Mouse (Mus musculus) forelimb bud, embryonic 11.5 days (tissue): Measurements from ENCODE around the gene Tubb4b.
A peak's percentile ranks its signal among the peaks of the same experiment; 100 is the strongest.
"Not testable (repeated sequence)": the region's sequence is repeated elsewhere in the genome, so short reads cannot be mapped to it uniquely, and the experiment has no call there.

ENCODE experiments used
- DNase-seq: peaks from one replicate; pipeline ENCODE4 v3.0.0-alpha.2; 2012; ENCODE audit warnings: low read depth, low spot score

The Tubb4b gene

DNA sequence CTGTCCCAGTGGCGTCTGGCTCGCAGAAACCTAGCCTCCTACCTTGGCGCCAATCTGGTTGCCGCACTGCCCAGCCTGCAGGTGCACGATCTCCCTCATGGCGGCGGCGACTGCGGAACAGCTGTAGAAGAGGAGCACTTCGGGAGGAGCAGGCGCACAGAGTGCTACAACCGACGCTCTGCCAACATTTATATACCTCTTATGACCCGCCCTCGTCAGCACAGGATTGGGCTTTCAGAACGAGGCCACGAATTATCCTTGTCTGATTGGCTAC is at the start of gene Tubb4b:
TSS of gene Tubb4b (minus strand) at position 211 of the 274 bp plus-strand sequence.
- no peak for DNase-seq

DNA sequence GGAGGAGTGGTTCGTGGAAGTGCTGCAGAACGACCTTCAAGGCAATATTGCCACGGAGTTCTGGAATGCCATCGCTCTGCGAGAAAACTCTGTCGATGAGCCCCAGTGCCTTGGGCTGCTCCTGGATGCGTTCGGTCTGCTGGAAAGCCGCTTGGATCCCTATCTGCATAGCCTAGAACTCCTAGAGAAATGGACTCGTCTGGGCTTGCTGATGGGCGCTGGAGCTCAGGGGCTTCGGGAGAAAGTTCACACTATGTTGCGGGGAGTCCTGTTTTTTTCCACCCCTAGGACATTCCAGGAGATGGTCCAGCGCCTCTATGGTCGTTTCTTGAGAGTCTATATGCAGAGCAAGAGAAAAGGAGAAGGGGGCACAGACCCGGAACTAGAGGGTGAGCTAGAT is 48.5 kb upstream of the Tubb4b start:
- DNase-seq: no peak

DNA sequence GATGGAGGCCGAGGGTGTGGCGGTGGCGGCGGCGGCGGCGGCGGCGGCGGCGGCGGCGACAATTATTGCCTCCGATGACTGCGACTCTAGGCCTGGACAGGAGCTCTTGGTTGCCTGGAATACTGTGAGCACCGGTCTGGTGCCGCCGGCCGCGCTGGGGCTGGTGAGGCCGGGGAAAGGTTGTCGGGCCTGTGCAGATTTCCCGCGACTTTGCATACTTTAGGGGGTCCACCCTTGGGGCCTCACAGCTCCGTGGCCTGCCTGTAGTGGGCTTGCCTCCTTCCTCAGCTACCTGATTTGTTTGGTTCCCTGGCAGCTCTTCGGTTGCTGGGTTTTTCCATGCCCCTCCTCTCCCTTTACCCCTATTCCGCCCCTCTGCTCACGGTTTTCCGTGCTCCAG is 48.0 kb upstream of the Tubb4b start:
- DNase-seq: no peak

DNA sequence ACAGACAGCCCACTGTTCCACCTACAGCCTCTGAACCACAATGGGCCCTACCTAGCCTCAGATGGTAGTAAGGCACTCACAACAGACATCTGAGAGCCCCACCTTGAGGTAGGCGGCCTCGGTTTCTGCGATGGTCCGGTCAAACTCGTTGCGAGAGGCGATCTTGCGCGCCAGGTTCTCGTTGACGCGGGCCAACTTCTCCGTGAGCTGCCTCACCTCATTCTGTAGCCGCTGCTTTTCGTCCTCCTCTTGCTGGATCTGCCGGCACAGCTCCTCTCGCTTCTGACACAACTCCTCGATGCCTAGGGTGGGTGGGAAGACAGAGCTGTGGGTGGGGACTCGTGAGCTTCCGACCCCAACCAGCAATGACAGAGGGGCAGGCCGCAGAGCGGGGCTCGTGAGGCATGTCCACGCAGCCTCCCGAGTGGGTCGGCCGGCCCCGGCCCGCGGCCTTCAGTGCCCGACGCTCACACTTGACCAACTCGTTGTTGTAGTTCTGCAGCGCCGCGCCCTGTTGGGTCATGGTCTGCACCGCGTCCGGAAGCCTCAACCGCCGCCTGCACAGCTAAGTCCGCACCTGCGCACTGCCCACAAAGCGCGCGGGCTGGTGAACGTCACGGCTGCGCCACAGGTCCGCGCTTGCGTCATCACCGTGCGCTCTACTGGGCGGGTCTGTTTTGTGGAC is 47.5 kb upstream of the Tubb4b start, which contains the start of the genes Ssna1 and Anapc2:
TSS of gene Ssna1 (minus strand) at position 612 of the 685 bp plus-strand sequence.
TSS of gene Anapc2 (plus strand) at position 652 of the 685 bp plus-strand sequence.
- DNase-seq: peak; percentile 97

DNA sequence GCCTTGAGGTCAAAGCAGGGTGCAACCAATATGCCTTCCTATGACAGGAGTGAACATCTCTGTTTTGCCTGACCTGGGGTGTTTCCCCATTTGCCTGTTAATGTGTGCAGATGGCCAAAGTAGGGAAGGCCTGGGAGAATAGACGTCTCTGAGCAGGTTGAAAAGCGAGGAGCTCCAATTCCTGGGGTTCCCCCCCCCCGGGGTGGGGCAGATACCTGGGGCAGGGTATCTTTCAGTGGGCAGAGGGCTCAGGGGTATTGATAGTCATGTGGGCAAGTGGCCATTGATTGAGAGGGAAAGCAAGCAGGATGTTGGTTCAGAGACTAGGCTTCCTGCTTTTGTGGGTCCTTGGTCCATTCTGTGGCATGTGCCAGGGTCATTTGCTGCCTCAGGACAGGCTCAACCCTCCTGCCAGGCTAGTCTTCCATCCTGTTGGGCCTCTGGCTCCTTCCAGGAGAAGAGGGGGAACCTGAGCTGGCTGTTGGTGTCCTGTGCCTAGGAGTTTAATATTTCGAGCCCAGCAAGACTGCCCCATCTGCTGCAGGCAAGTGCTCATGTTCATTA is 43.3 kb upstream of the Tubb4b start:
- no peak for DNase-seq

DNA sequence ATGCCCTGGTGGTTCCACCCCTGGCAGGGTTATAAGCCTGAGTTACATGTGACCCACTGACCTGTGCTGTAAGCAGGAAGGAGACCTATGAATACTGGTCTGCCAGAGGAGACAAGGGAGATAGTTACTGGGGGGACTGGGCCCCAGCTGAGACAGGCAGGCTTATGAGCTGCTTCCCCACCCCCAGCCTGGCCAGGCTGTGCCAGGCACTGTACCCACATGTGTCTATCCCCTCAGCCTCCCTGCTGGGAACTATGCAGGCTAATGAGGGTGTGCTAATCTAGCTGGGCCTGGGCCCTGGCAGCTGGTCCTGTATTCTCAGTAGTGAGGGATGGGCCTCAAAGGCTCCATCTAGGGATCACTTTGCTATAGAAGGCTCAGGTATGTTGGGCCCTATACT is 42.7 kb upstream of the Tubb4b start:
- DNase-seq: no peak

DNA sequence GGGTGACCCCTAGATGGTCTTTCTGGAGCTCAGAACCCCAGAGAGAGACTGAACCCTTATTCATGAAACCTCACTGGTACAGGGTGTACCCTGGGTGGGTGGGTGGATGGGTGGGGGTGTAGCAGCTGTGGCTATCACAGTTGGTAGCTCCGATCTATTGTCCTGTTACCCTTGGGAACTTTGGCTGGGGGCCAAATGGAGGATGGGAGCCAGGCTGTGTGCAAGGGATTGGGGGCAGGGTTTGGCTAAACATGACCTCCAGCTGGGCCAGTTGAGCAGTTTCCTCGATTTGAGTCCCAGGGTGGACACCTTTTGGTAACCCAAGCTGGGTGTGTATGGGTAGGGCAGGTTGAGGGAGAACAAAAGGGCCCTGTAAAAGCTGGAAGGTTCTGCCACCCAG is 42.2 kb upstream of the Tubb4b start:
- no peak for DNase-seq

DNA sequence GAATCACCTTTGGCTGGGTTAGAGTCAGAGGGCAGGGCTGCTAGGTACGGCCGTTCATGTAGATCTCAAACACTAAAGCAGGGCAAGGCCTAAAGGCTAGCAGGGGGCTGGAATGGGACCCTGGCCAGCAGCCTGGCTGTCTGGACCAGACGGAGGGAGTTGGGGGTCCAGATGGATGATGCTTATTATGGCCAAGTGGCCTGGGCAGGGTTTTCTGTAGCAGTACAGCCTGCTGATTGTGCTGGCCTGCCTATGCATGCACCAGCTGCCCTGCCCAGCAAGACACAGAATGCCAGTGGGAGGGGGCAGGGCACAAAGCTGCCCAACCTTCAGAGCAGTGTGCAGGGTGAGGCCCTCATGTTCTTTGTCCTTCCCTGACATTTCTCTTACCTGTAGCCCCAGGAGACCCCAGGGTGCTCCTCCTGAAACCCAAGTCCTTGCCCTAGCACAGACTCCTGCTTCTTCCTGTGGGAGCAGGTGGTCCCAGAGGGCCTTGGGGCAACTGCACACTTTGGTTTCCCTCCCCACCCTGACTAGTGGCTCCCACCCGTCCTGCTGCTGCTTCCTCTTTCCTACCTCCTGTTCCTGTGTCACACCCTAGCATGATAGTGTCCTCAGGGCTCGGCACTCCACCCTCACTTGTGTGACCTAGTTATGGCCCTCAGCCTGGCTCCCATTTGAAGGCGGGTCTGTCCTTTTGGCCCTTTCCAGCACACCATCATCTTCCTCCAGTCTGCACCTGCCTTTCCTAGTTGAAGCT is 41.6 kb upstream of the Tubb4b start:
- DNase-seq: no peak

DNA sequence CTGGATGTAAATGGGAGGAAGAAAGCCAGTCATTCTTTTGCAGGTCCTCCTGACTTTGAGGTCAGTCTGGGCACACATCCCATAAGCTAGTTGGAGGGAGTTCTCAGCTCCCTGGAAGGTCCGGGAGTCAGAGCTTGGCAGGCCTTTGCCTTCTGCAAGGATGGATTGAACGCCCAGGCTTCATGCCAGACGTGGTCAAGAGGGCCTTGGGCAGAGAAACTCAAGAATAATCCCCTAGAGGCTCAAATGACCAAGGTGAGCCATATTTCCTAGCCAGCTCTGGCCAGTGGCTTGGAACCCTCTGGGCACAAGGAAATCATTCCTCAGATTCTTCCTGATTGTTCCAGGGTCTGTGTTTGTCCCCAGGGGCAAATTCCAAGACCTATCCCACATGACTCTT is 40.3 kb upstream of the Tubb4b start:
- no peak for DNase-seq

DNA sequence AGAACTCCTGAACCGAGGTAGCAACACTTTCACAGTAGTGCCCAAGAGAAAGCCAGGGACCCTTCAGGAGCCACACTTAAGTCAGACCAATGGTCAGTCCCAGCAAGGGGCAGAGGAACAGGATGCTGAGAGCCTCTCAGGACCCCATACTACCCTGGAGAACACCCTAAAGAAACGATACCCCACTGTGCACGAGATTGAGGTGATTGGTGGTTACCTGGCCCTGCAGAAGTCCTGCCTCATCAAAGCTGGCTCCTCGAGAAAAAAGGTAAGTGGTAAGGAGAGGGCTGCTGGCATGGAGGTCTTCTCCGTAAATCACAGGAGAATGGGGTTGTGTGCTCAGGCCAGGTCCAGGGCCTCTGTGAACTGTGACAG is 39.8 kb upstream of the Tubb4b start:
- DNase-seq: no peak

DNA sequence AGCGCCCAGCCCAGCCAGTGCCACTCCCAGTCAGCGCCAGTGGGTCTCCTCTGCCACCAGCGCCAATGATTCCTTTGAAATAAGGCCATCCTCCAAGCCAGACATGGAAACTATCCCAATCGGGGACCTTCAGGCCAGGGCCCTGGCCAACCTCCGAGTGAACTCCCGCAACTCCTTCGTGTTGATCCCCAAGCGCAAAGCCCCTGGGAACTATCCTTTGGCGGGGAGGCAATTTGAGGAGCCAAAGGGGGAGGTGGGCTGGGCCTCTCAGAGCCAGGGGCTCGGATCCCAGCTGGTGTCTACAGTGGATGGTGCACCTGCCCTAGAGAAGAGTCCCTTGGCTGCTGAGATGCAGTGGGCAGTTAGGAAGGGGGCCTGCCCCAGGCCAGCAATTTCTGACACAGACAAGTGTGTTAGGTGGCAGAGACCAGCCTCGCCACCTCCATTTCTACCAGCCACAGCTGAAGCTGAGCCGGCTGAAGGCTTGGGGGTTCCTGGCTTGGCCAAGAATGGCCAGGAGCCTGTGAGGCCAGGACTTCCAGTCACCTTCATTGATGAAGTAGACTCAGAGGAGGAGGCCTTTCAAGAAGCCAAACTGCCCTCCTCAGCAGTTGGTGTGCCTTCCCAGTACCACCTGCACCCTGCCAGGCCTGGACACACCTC is 39.3 kb upstream of the Tubb4b start:
- DNase-seq: no peak

DNA sequence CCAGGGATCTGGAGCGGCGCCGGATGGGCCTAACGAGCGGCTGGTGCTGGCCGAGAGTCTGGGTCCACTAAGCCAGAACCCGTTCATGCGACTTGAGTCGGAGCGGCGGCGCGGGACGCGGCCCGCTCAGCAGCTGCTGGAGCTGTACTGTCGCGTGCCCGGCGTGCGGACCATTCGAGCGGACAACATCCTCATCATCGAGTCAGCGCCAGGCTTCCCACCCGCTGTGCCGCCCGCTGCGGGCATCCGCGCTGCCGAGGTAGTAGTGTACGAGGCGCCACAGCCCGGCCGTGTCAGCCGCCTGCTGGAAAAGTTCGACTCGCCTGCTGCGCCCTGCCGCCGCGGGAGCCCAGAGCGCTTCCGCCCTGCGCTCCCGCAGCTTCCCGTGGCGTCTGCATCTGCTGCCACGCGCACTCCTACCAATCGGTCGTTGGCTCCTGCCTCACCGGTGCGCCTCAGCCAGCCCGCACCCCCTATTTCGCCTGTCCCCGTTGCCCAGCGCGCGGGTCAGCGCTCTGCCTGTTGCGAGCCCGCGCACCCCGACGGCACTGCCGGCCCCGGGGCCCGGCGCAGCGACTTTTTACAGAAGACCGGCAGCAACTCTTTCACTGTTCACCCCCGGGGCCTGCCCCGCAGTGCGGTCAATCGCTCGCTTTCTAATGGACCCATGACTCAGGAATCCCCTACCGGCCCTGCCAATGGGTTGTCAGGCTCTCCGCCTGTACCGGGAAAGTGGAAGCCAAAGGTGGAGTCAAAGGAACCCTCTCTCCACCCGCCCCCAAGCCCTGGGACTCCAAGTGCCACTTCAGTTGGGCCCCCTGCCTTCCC is 38.5 kb upstream of the Tubb4b start:
- peak; percentile 24 for DNase-seq

DNA sequence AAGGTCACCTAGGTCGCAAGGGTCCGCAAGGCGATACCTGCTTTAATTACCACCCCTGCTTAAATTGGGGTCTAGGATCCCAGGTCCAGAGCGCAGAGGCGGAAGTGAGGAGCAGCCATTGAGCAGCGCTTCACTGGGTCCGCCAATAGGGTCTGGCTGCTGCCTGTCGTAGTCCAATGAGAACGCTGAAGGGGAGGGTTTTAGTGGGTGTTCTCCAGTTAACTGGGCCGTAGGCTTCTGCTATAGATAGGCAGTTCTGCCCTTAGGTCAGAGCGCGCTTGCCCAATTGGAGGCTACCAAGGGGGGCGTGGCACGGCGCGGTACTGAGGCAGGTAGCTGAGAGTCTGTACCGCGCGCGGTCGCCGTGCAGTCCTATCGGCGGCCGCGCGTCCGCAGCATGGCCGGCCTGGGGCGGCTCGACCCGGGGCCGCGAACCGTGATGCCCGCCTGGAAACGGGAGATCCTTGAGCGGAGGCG is 37.8 kb upstream of the Tubb4b start, which contains the start of gene Tprn:
TSS of gene Tprn (plus strand) at position 328 of the 477 bp plus-strand sequence.
- DNase-seq: peak; percentile 96

DNA sequence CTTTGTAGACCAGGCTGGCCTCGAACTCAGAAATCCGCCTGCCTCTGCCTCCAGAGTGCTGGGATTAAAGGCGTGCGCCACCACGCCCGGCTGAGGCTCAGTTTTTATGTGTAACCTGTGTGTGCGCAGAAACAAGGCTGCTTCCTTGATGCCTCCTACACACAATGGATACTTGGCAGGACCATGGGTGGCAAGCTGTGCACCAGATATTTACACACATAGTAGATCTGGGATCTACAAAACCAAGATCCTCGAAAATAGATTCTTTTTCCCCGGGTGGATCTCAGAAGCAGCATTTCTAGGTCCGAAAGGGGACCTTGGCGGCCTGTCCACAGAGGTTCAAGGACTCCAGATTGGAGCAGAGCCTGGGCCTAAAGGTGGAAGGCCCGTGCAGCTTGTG is 37.4 kb upstream of the Tubb4b start:
- no peak for DNase-seq

DNA sequence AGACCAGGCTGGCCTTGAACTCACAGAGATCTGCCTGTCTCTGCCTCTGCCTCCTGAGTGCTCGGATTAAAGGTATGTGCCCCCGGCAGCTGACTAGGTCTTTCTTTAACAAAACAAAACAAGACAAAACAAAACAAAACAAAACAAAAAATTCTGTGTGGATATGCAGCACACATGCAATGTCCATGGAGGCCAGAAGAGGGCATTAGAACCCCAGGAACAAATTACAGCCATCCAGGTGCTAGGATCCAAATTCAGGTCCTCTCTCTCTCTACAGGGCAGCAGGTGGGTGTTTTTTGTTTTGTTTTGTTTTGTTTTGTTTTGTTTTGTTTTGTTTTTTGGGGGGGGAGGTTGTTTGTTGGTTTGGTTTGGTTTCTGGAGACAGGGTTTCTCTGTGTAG is 34.4 kb upstream of the Tubb4b start:
- DNase-seq: no peak

DNA sequence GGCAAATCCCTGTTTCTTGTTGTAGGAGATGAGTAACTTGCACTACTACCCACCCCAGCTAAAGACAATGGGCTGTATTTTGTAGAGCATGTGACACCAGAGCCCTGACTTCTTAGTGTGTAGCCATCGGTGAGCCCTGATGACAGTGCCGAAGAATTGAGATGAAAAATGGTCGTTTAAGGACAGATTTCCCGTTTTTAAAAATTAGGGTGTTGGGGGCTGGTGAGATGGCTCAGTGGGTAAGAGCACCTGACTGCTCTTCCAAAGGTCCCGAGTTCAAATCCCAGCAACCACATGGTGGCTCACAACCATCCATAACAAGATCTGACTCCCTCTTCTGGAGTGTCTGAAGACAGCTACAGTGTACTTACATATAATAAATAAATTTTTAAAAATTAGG is 32.7 kb upstream of the Tubb4b start:
- not testable (repeated sequence) for DNase-seq

DNA sequence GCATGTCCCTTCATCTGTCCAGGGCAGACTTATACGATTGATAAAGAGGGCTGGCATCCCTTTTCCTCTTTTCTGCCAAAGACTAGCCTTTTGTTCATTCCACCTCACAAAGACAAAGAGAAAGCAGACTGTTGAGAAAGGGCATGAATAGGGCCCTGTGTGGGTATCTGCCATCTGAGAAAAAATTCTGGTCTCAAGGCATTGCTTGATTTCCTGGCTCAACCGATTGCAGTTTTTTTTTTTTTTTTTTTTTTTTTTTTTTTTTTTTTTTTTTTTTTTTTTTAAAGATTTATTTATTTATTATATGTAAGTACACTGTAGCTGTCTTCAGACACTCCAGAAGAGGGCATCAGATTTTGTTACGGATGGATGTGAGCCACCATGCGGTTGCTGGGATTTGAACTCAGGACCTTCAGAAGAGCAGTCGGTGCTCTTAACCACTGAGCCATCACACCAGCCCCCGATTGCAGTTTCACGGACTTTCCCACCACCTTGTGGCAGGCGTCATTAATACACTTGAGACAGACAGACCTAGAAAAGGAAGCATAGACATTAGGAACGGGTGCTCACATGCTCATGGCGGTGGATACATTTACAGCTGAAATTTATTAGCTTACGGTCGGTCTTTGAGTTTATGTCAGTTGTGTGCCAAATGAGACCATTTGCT is 32.1 kb upstream of the Tubb4b start:
- peak; percentile 39 for DNase-seq

DNA sequence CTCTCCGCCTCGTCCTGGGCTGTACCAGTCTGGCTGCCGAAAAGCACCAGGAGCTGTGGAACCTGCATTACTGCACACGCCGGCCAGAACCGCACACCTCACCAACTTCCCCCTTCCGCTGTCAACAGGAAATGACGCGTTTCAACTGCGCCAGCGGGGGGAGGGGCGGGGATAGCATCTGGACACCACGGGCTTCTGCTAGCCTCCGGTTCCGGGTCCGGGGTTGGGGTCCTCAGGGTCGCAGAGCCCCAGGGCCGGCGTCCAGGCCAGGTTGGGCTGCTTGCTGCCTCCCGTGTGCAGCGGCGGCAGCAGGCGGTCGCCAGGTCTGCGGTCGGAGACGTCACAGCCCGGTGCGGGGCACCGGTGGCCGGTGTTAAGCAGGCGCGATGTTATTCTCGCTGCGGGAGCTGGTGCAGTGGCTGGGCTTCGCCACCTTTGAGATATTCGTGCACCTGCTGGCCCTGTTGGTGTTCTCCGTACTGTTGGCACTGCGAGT is 30.8 kb upstream of the Tubb4b start, which contains the start of gene Tmem203:
TSS of gene Tmem203 (plus strand) at position 156 of the 496 bp plus-strand sequence.
- DNase-seq: peak; percentile 92

DNA sequence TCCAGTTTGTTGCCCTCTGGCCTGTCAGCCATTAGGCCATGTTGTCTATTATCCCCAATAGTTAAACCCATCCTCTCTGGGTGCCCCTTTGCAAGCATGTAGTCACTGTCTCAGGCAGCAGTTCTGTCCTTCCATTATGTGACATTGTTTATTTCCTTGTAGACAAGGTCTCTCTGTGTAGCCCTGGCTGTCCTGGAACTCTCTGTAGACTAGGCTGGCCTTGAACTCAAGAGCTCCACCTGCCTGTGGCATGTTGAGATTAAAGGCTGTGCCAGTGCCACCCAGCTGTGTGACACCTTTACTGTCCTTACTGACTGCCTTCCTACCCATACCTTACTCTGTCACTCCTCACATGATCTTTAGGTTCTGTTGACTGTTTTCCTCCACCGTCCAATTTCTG is 27.8 kb upstream of the Tubb4b start:
- DNase-seq: no peak
